Mouse (Mus musculus) NIH3T3 (cell line): ENCODE data around the gene Ankrd52.
A peak's percentile ranks its signal among the peaks of the same experiment; 100 is the strongest.
"Not testable (repeated sequence)": the region's sequence is repeated elsewhere in the genome, so short reads cannot be mapped to it uniquely, and the experiment has no call there.

ENCODE experiments used
- DNase-seq: peaks from one replicate; pipeline ENCODE4 v3.0.0-alpha.2; 2012; ENCODE audit warnings: low read depth

The Ankrd52 gene

DNA sequence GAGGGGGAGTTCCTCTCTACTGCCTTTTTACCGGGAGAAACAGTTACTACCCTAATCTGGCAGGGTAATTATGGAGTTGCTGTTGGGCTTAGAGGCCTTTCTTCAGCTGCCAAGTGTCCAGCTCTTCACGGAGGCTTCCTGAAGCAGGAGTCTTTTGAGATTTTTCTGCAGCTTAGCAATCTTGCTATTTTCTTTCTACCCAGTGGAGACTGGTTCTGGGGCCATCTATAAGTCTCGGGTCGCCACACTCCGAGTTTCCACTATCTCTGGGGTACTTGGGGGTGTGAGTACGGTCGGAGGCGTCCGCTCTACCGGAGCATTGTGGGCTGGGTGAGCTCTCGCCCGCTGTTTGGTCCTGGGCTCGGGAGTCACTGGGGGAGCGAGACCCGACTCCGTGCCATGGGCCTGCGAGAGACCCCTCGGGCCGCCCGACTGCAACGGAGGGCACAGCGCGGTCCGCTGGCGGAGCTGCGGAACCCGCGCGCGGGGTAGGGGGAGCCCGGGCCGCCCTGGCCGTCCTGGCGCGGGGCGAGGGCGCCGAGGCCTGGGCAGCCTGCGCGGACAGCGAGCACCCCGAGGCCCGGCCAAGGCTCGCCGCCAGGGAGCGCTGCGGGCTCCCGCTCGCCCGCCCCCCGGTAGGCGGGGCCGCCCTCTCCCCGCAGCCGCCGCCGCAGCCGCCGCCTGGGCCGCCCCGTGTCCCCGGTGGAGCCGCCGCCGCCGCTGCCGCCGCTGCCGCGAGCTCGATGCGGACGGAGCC is at the start of gene Ankrd52:
Ankrd52 (plus strand) TSS at position 661 of the 757 bp plus-strand sequence.
- DNase-seq, result peak; percentile 95

- peak; percentile 57 for DNase-seq
Measured at GRCm38 (mm10) chr10:128327610-128328009, 49.3 kb upstream of the Ankrd52 start.

- DNase-seq, result not testable (repeated sequence)
Measured at GRCm38 (mm10) chr10:128332358-128333249, 44.3 kb upstream of the Ankrd52 start.

- DNase-seq, result peak; percentile 93
Measured at GRCm38 (mm10) chr10:128335582-128335981, 41.3 kb upstream of the Ankrd52 start.

GRCm38 (mm10) chr10:128336195-128336594 is 40.7 kb upstream of the Ankrd52 start:
- no peak for DNase-seq

DNA sequence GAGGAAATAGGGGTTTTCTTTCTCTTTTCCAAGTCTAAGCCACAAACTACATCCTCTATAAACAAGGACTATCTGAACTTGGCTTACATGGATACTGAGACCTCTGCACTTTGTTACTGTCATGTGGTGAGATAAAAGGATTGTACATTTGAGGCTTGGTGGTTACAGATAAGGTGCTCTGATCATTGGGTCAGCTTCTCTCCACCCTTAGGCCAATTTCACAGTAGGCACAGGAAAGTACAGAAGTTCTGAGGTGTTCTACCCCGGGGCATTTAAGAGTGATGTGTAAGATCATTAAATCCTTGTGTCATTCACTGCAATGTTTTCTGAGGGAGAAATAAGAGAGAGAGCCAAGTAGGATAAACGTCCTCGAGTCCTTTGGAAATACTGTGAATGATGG is 40.3 kb upstream of the Ankrd52 start:
- DNase-seq, result no peak

DNA sequence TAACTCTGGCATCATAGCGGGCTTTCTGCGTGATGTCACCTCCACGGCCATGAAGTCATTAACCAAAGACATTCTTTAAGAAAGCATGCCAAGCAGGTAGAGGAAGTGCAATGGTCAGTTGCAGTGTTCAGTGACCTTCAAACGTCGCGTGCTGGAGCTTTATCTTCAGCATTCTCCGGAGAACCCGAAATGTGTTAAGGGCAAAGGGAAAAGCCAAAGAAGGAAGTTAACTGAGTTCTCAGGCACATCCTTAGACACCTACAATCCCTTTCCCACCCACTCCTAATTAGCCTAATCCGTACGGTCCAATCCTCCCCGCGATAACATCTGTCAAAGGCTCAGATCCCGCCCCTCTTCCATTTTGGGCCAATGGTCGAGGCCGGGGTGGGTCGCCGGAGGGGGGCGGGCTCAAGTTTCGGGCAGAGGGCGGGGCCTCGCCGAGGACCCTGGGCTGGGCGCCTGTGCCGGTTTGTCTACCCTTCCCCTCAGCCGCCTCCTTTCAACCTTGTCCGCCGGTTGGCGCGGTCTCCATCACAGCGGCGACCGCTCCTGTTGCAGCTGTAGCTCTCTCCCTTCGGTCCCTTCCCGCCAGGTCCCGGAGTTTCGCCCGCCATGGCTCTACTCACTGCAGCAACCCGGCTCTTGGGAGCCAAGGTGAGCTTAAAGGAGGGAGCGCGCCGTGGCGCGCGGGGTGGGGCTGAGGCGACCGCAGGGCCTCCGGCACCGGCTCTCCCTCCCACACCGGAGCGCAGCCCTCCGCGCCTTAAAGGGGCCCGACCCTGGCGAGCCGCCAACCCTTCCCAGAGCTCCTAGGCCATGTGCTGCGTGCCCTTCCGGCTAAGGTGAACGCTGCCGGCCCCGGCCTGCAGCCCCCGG is 39.4 kb upstream of the Ankrd52 start, which contains the start of gene Cs:
Cs (plus strand) TSS at position 429 of the 876 bp plus-strand sequence.
- DNase-seq, result peak; percentile 99

GRCm38 (mm10) chr10:128338415-128338814 is 38.5 kb upstream of the Ankrd52 start:
- peak; percentile 31 for DNase-seq

DNA sequence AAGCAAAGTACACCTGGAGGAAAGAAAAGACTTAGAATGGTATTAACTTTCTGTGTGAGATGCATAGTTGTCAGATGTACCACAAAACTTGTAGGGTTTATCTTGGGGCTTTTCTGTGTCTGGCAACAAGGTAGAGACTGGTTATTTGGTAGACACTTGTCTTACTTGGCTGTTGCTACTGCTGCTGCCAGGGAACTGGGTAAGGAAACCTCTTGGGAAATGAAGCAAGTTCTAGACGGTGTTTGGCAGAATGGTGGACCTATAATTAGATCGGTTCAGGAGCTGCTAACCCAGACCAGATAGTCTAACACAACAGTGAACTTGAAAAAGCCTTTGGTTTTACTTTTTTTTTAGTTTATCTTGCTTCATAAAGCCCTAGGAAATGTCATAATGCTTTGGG is 38.0 kb upstream of the Ankrd52 start:
- no peak for DNase-seq

- peak; percentile 48 for DNase-seq
Measured at GRCm38 (mm10) chr10:128340257-128340656, 36.7 kb upstream of the Ankrd52 start.

DNA sequence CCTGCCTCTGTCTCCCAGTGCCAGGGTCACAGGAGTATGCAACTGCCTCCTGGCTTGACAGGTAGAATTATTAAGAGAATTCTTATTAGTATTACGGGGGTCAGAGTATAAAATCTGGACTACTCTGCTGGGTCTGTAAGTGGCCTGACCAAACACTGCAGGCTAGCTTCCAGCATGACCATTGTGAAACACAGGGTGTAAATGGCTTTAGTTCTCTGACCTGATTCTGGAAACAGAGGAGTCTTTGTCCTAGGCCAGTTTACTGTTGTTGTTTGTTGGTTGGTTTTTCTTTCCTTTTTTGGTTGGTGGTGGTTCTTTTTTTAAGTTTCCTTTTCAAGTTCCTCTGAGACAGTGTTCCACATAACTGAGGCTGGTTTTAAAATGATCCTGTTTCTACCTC is 33.5 kb upstream of the Ankrd52 start:
- peak; percentile 57 for DNase-seq

- DNase-seq, result peak; percentile 91
Measured at GRCm38 (mm10) chr10:128344568-128345275, 32.2 kb upstream of the Ankrd52 start.

DNA sequence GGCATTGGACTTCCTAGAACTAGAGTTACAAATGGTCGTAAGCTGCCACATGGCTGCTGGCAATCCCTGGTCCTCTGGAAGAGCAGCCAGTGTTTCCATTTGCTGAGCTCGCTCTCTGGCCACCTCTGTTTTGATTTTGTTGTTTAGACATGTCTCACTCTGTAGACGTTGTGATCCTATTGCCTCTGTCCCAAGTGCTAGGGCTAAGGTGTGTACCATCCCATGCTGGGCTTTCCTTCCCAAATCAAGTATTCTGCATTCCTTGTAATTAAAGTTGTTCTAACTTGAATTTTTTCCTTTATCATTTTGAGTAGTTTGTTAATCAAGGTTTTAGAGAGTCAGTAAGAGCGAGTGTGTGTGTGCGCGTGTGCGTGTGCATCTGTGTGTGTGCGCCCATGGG is 29.4 kb upstream of the Ankrd52 start:
- no peak for DNase-seq

DNA sequence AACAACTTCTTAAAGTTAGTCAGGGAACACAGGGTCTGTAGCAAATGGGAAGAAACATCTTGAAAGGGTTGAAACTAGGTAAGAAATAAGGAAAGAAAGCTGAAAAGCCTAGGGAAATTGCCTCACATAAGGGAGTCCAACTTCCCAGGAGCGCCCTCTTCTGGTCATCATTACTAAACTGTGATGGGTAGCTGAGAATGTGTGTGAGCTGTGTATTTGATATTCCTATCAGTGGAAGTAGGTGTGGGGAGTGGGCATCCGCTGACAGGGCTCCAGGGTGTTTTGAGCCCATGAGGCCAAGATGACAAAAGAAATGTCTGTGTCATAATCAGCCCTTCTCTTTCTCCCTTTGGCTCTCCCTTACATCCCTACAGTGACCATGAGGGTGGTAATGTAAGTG is 18.1 kb upstream of the Ankrd52 start:
- DNase-seq, result peak; percentile 92

DNA sequence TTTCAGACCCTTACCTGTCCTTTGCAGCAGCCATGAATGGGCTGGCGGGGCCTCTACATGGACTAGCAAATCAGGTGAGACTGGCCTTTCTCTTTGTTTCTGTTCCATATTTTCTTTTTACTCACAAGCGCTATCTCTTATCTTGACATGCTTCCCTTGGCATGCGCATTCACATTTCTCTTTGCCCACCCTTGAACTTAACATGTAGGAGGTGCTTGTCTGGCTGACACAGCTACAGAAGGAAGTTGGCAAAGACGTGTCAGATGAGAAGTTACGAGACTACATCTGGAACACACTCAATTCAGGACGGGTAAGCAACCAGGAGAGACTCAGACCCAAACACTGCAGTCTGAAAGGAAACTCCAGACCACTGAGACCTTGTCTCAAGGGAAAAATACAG is 17.7 kb upstream of the Ankrd52 start:
- DNase-seq, result no peak

- no peak for DNase-seq
Measured at GRCm38 (mm10) chr10:128361836-128362235, 15.1 kb upstream of the Ankrd52 start.

- DNase-seq, result peak; percentile 79
Measured at GRCm38 (mm10) chr10:128362568-128362967, 14.3 kb upstream of the Ankrd52 start.

GRCm38 (mm10) chr10:128367899-128368401 is 9.0 kb upstream of the Ankrd52 start:
- DNase-seq, result peak; percentile 40

GRCm38 (mm10) chr10:128368402-128369217 is 8.3 kb upstream of the Ankrd52 start, which contains the start of gene Coq10a:
Gene Coq10a (minus strand): TSS chr10:128368997.
- DNase-seq, result peak; percentile 95

GRCm38 (mm10) chr10:128369218-128369543 is 7.7 kb upstream of the Ankrd52 start:
- no peak for DNase-seq
